Mouse (Mus musculus) C2C12 (cell line): ENCODE measurements at regions not wholly inside any gene's neighbourhood (a gene's known extent, or its start where the extent isn't known, plus 50 kb on each side); places are given as distances from the start of the nearest gene placed in this dataset.

ENCODE experiments used
- CTCF ChIP-seq: IDR thresholded peaks from one replicate; pipeline ENCODE4 v1.5.1; 2011; ENCODE audit not compliant: control insufficient read depth, insufficient read depth, insufficient read length
- MAX ChIP-seq: IDR thresholded peaks from one replicate; pipeline ENCODE4 v1.6.1; 2011; ENCODE audit warnings: mild to moderate bottlenecking, control low read depth
- MYOG ChIP-seq: IDR thresholded peaks from one replicate; pipeline ENCODE4 v1.6.1; 2011; ENCODE audit not compliant: control insufficient read depth, insufficient read length; ENCODE audit errors: extremely low read depth
- USF1 ChIP-seq: IDR thresholded peaks from one replicate; pipeline ENCODE4 v1.6.1; 2011; ENCODE audit warnings: low read depth, mild to moderate bottlenecking, control low read depth, moderate library complexity

- TF ChIP-seq CTCF (no peak), MAX (no peak), USF1 (no peak), MYOG (no peak)
These were observed 287.5 kb downstream of the Gm11361 start for GRCm38 (mm10) chr13:28544819-28545180.
